Mouse (Mus musculus): Measurements from ENCODE around the gene Crybb2. TPM values are rescaled to one million over a fixed set of nuclear protein-coding genes. Genes with fewer than 3 reads are reported as not detected.
"Not testable (repeated sequence)": the region's sequence is repeated elsewhere in the genome, so short reads cannot be mapped to it uniquely, and the experiment has no call there.

Crybb2 gene
- 0.26 and 0.80 TPM in 2 replicates for polyA plus RNA-seq (2015; fragmentation: Nextera tagmentation; extraction: Ambion mirVana)

GRCm38 (mm10) chr5:113070017-113070416 is at the start of gene Crybb2:
Gene Crybb2 (minus strand): TSS chr5:113070117.
- DNase-seq (ENCODE audit: low spot score) = no peak

- DNase-seq (ENCODE audit: low spot score) = no peak
Observed at GRCm38 (mm10) chr5:113119291-113119690, 49.4 kb upstream of the Crybb2 start.

- DNase-seq (ENCODE audit: low spot score) = peak; percentile 43
Observed at GRCm38 (mm10) chr5:113118695-113119094, 48.8 kb upstream of the Crybb2 start.

- DNase-seq (ENCODE audit: low spot score) = no peak
Observed at GRCm38 (mm10) chr5:113117361-113117760, 47.4 kb upstream of the Crybb2 start.

- no peak for DNase-seq (ENCODE audit: low spot score)
Observed at GRCm38 (mm10) chr5:113115896-113116295, 46.0 kb upstream of the Crybb2 start.

- no peak for DNase-seq (ENCODE audit: low spot score)
Observed at GRCm38 (mm10) chr5:113114264-113115225, 44.6 kb upstream of the Crybb2 start.

- no peak for DNase-seq (ENCODE audit: low spot score)
Observed at GRCm38 (mm10) chr5:113113120-113113519, 43.2 kb upstream of the Crybb2 start.

GRCm38 (mm10) chr5:113111336-113111735 is 41.4 kb upstream of the Crybb2 start:
- DNase-seq (ENCODE audit: low spot score) = no peak

GRCm38 (mm10) chr5:113110929-113111328 is 41.0 kb upstream of the Crybb2 start:
- DNase-seq (ENCODE audit: low spot score) = no peak

GRCm38 (mm10) chr5:113109651-113110050 is 39.7 kb upstream of the Crybb2 start:
- DNase-seq (ENCODE audit: low spot score) = not testable (repeated sequence)

GRCm38 (mm10) chr5:113108165-113108764 is 38.3 kb upstream of the Crybb2 start:
- DNase-seq (ENCODE audit: low spot score) = no peak

- no peak for DNase-seq (ENCODE audit: low spot score)
Observed at GRCm38 (mm10) chr5:113107709-113108108, 37.8 kb upstream of the Crybb2 start.

GRCm38 (mm10) chr5:113106594-113106993 is 36.7 kb upstream of the Crybb2 start:
- DNase-seq (ENCODE audit: low spot score) = no peak

GRCm38 (mm10) chr5:113105481-113105880 is 35.6 kb upstream of the Crybb2 start:
- DNase-seq (ENCODE audit: low spot score) = no peak

GRCm38 (mm10) chr5:113105035-113105434 is 35.1 kb upstream of the Crybb2 start:
- no peak for DNase-seq (ENCODE audit: low spot score)

GRCm38 (mm10) chr5:113102455-113102854 is 32.5 kb upstream of the Crybb2 start:
- no peak for DNase-seq (ENCODE audit: low spot score)

- no peak for DNase-seq (ENCODE audit: low spot score)
Observed at GRCm38 (mm10) chr5:113101457-113101856, 31.5 kb upstream of the Crybb2 start.

GRCm38 (mm10) chr5:113100422-113100821 is 30.5 kb upstream of the Crybb2 start:
- DNase-seq (ENCODE audit: low spot score) = no peak

GRCm38 (mm10) chr5:113099546-113099945 is 29.6 kb upstream of the Crybb2 start:
- peak; percentile 86 for DNase-seq (ENCODE audit: low spot score)

- no peak for DNase-seq (ENCODE audit: low spot score)
Observed at GRCm38 (mm10) chr5:113097551-113097950, 27.6 kb upstream of the Crybb2 start.

GRCm38 (mm10) chr5:113095456-113095855 is 25.5 kb upstream of the Crybb2 start:
- DNase-seq (ENCODE audit: low spot score) = no peak

- DNase-seq (ENCODE audit: low spot score) = no peak
Observed at GRCm38 (mm10) chr5:113092406-113092805, 22.5 kb upstream of the Crybb2 start.
